Mouse (Mus musculus): ENCODE data around the gene Npas3. TPM values are rescaled to one million over a fixed set of nuclear protein-coding genes. Genes with fewer than 3 reads are reported as not detected.

Npas3 gene
- polyA plus RNA-seq, 1 experiment from 2014 or later: 7.8 TPM

GRCm38 (mm10) chr12:53771394-53771936 is 523.0 kb downstream of the Npas3 start:
- Histone ChIP-seq H3K9me3 (no peaks in the 10 kb centered on the region), H3K36me3 (no peaks in the 10 kb centered on the region), H3K9ac (no peak overlapping the region), H3K27me3 (0 out of 2 replicates have a peak, but pooled peaks cover 7% of the 10 kb centered on the region), H3K27ac (no peak overlapping the region), H3K4me3 (no peak overlapping the region), H3K4me2 (replicated peaks) (no peak overlapping the region), H3K4me1 (peaks cover 13% of the 10 kb centered on the region; the same call in 1 of the 2 replicates)
- WGBS: 81% methylated on average over 14 of the region's 14 CpGs
- no peak for ATAC-seq (ENCODE audit: low FRiP score, low read depth)

- Histone ChIP-seq H3K4me1 (peaks cover 21% of the 10 kb centered on the region), H3K9ac (no peak overlapping the region), H3K4me3 (no peak overlapping the region), H3K4me2 (replicated peaks) (no peak overlapping the region), H3K27me3 (no peaks in the 10 kb centered on the region), H3K27ac (0 out of 2 replicates have a peak overlapping the region, but pooled peaks have one; percentile 23), H3K9me3 (no peaks in the 10 kb centered on the region), H3K36me3 (no peaks in the 10 kb centered on the region)
- 0 out of 2 replicates have a peak, but pooled peaks have one; percentile 48 for ATAC-seq (ENCODE audit: low FRiP score, low read depth)
- 39% methylated on average over 11 of the region's 11 CpGs for WGBS
Observed at GRCm38 (mm10) chr12:53781850-53782552, 533.5 kb downstream of the Npas3 start.

- 89% methylated on average over 10 of the region's 10 CpGs for WGBS
- no peak for ATAC-seq (ENCODE audit: low FRiP score, low read depth)
- H3K4me2 ChIP-seq (replicated peaks): no peak overlapping the region
Observed at GRCm38 (mm10) chr12:53789501-53789900, 541.0 kb downstream of the Npas3 start.

GRCm38 (mm10) chr12:53794718-53795400 is 546.4 kb downstream of the Npas3 start:
- Histone ChIP-seq H3K4me1 (0 out of 2 replicates have a peak, but pooled peaks cover 4% of the 10 kb centered on the region), H3K27me3 (no peaks in the 10 kb centered on the region), H3K36me3 (no peaks in the 10 kb centered on the region), H3K4me2 (replicated peaks) (no peak overlapping the region), H3K4me3 (no peak overlapping the region), H3K9ac (no peak overlapping the region), H3K27ac (no peak overlapping the region), H3K9me3 (no peaks in the 10 kb centered on the region)
- ATAC-seq (ENCODE audit: low FRiP score, low read depth): no peak
- 81% methylated on average over 6 of the region's 6 CpGs for WGBS

More at GRCm38 (mm10) chr12:53789501-53789900, 541.0 kb downstream of the Npas3 start:
- Histone ChIP-seq H3K27me3 (no peaks in the 10 kb centered on the region), H3K4me1 (peaks cover 11% of the 10 kb centered on the region), H3K9ac (no peak overlapping the region), H3K36me3 (no peaks in the 10 kb centered on the region), H3K4me3 (no peak overlapping the region), H3K9me3 (no peaks in the 10 kb centered on the region), H3K27ac (no peak overlapping the region)

GRCm38 (mm10) chr12:53801831-53802230 is 553.4 kb downstream of the Npas3 start:
- WGBS: 80% methylated on average over 6 of the region's 6 CpGs
- Histone ChIP-seq H3K27ac (no peak overlapping the region), H3K27me3 (no peaks in the 10 kb centered on the region), H3K4me1 (no peaks in the 10 kb centered on the region), H3K4me2 (replicated peaks) (no peak overlapping the region), H3K9me3 (no peaks in the 10 kb centered on the region), H3K9ac (no peak overlapping the region), H3K4me3 (no peak overlapping the region), H3K36me3 (no peaks in the 10 kb centered on the region)
- ATAC-seq (ENCODE audit: low FRiP score, low read depth): no peak

GRCm38 (mm10) chr12:53802381-53802780 is 553.9 kb downstream of the Npas3 start:
- Histone ChIP-seq H3K9ac (no peak overlapping the region), H3K27ac (no peak overlapping the region), H3K4me2 (replicated peaks) (no peak overlapping the region), H3K27me3 (no peaks in the 10 kb centered on the region), H3K4me1 (no peaks in the 10 kb centered on the region), H3K9me3 (no peaks in the 10 kb centered on the region), H3K36me3 (no peaks in the 10 kb centered on the region), H3K4me3 (no peak overlapping the region)
- 53% methylated on average over 7 of the region's 7 CpGs for WGBS
- no peak for ATAC-seq (ENCODE audit: low FRiP score, low read depth)

- H3K27ac ChIP-seq: no peak overlapping the region
- 86% methylated on average over 2 of the region's 2 CpGs for WGBS
- no peak for ATAC-seq (ENCODE audit: low FRiP score, low read depth)
- no peaks in the 10 kb centered on the region for H3K9me3 ChIP-seq
- H3K4me1 ChIP-seq: peaks cover 18% of the 10 kb centered on the region
- H3K4me2 ChIP-seq (replicated peaks): no peak overlapping the region
- no peak overlapping the region for H3K9ac ChIP-seq
- 0 out of 2 replicates have a peak, but pooled peaks cover 3% of the 10 kb centered on the region for H3K27me3 ChIP-seq
- H3K36me3 ChIP-seq: no peaks in the 10 kb centered on the region
- H3K4me3 ChIP-seq: no peak overlapping the region
Observed at GRCm38 (mm10) chr12:53810081-53810480, 561.6 kb downstream of the Npas3 start.

GRCm38 (mm10) chr12:53814291-53814690 is 565.8 kb downstream of the Npas3 start:
- WGBS: 77% methylated on average over 7 of the region's 7 CpGs
- H3K4me2 ChIP-seq (replicated peaks): no peak overlapping the region
- H3K9me3 ChIP-seq: no peaks in the 10 kb centered on the region
- H3K27me3 ChIP-seq: 0 out of 2 replicates have a peak, but pooled peaks cover 3% of the 10 kb centered on the region
- no peaks in the 10 kb centered on the region for H3K36me3 ChIP-seq
- peaks cover 18% of the 10 kb centered on the region for H3K4me1 ChIP-seq
- ATAC-seq (ENCODE audit: low FRiP score, low read depth): no peak
- H3K9ac ChIP-seq: no peak overlapping the region
- no peak overlapping the region for H3K4me3 ChIP-seq
- no peak overlapping the region for H3K27ac ChIP-seq

- Histone ChIP-seq H3K9me3 (no peaks in the 10 kb centered on the region), H3K36me3 (no peaks in the 10 kb centered on the region), H3K27me3 (no peaks in the 10 kb centered on the region), H3K27ac (no peak overlapping the region), H3K4me1 (peaks cover 10% of the 10 kb centered on the region), H3K4me2 (replicated peaks) (no peak overlapping the region), H3K9ac (no peak overlapping the region), H3K4me3 (no peak overlapping the region)
- ATAC-seq (ENCODE audit: low FRiP score, low read depth): no peak
- 93% methylated on average over 4 of the region's 4 CpGs for WGBS
Observed at GRCm38 (mm10) chr12:53819982-53820381, 571.5 kb downstream of the Npas3 start.

GRCm38 (mm10) chr12:53822881-53823280 is 574.4 kb downstream of the Npas3 start:
- H3K9me3 ChIP-seq: no peaks in the 10 kb centered on the region
- H3K4me2 ChIP-seq (replicated peaks): no peak overlapping the region
- H3K4me1 ChIP-seq: peaks cover 22% of the 10 kb centered on the region
- H3K9ac ChIP-seq: no peak overlapping the region
- no peaks in the 10 kb centered on the region for H3K27me3 ChIP-seq
- H3K4me3 ChIP-seq: no peak overlapping the region
- H3K36me3 ChIP-seq: no peaks in the 10 kb centered on the region
- WGBS: 38% methylated on average over 4 of the region's 4 CpGs
- no peak overlapping the region for H3K27ac ChIP-seq
- ATAC-seq (ENCODE audit: low FRiP score, low read depth): no peak

GRCm38 (mm10) chr12:53825251-53825650 is 576.8 kb downstream of the Npas3 start:
- H3K4me2 ChIP-seq (replicated peaks): no peak overlapping the region
- no peak overlapping the region for H3K9ac ChIP-seq
- no peak overlapping the region for H3K4me3 ChIP-seq
- no peaks in the 10 kb centered on the region for H3K9me3 ChIP-seq
- H3K27me3 ChIP-seq: no peaks in the 10 kb centered on the region
- H3K36me3 ChIP-seq: no peaks in the 10 kb centered on the region
- no peak for ATAC-seq (ENCODE audit: low FRiP score, low read depth)
- H3K4me1 ChIP-seq: peaks cover 22% of the 10 kb centered on the region
- H3K27ac ChIP-seq: no peak overlapping the region

- WGBS: 57% methylated on average over 12 of the region's 12 CpGs
- Histone ChIP-seq H3K4me3 (no peak overlapping the region), H3K4me1 (peaks cover 22% of the 10 kb centered on the region), H3K9me3 (no peaks in the 10 kb centered on the region), H3K4me2 (replicated peaks) (no peak overlapping the region), H3K27ac (no peak overlapping the region), H3K36me3 (no peaks in the 10 kb centered on the region), H3K27me3 (no peaks in the 10 kb centered on the region), H3K9ac (no peak overlapping the region)
- ATAC-seq (ENCODE audit: low FRiP score, low read depth): no peak
Observed at GRCm38 (mm10) chr12:53825898-53826605, 577.6 kb downstream of the Npas3 start.

Data from limb, embryonic 13.5 days (tissue).